Mouse (Mus musculus): Measurements from ENCODE around the gene Lig1. TPM values are rescaled to one million over a fixed set of nuclear protein-coding genes. Genes with fewer than 3 reads are reported as not detected.

The Lig1 gene
- polyA plus RNA-seq, 1 experiment from 2014 or later = 135 TPM

DNA sequence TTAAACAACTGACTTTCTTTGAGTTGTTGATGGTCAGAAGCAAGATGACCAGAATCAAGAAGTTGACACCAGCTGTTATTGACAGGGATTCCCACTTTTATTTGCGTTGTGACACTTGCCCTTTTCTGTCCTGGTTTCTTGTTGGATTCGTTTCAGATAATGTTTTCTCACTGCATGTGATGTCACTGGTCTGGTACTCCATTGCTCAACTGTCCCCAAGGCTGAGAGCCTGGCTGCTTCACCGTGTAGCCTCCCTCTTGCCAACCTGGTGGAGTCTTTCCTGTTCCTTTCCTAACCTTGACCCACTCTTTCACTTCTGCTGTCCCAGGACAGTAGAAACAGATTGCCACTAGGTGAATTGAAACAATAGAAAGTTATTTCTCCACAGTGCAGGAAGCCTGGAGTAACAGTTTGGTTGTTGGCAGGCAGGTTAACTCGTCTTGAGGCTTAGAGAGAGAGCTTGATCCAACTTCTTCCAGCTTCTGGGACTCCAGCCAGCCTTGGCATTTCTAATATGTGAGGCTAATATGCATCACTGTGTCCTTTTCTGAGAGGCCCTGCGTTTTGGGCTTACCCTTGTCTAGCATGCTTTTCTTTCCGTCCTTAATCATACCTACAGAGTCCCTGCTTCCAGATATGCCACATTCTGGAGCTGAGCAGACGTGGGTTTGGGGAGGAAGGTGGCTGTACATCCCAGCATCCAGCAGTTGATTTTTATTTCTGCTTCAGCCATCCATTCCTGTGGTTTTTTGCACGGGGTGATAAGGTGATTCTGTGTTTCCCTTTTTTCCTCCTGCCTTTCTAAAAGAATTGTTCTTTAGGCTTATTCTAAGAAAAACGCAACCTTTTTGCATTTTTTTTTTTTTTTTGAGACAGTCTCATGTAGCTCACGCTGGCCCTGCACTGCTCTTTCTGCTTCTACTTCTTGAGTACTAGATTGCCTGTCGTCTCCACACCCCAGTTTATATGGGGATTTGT, 17.1 kb downstream of the Lig1 start:
- 87% methylated on average over 11 of the region's 11 CpGs for WGBS
- no peak overlapping the region for H3K27ac ChIP-seq (ENCODE audit: low read depth)
- no peak overlapping the region for H3K4me3 ChIP-seq (ENCODE audit: low read depth, low read length)
- H3K36me3 ChIP-seq (ENCODE audit: insufficient read depth) = peaks cover 94% of the 10 kb centered on the region
- no peaks in the 10 kb centered on the region for H3K27me3 ChIP-seq (ENCODE audit: insufficient read depth, low read length)
- no peaks in the 10 kb centered on the region for H3K9me3 ChIP-seq (ENCODE audit: low read depth, low read length)
- DNase-seq (no peak), ATAC-seq (ENCODE audit: insufficient read depth) (no peak)
- no peak for TF ChIP-seq CTCF (IDR thresholded peaks at IDR 0.05; ENCODE audit: low read depth)
- no peaks in the 10 kb centered on the region for H3K4me1 ChIP-seq (ENCODE audit: insufficient read depth)
- H3K4me2 ChIP-seq = no peak overlapping the region
- no peak overlapping the region for H3K9ac ChIP-seq

DNA sequence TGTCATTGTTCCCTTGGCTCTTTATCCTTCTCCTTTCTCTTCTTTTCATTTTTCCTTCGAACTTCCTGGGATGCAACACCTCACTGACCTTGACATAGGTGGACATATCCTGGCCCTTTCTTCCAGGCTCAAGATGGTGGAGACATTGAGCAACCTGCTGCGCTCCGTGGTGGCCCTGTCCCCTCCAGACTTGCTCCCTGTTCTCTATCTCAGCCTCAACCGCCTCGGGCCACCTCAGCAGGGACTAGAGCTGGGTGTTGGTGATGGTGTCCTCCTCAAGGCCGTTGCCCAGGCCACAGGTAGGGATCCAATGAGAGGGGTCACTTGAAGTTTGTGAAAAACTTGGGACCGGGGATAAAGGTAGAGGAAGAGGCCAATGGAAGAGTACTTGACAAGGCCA, 18.2 kb downstream of the Lig1 start:
- peaks cover 96% of the 10 kb centered on the region for H3K36me3 ChIP-seq (ENCODE audit: insufficient read depth)
- TF ChIP-seq CTCF (IDR thresholded peaks at IDR 0.05; ENCODE audit: low read depth) = no peak
- no peak overlapping the region for H3K4me2 ChIP-seq
- no peaks in the 10 kb centered on the region for H3K27me3 ChIP-seq (ENCODE audit: insufficient read depth, low read length)
- H3K4me3 ChIP-seq (ENCODE audit: low read depth, low read length) = no peak overlapping the region
- H3K9ac ChIP-seq = no peak overlapping the region
- no peak for DNase-seq
- no peaks in the 10 kb centered on the region for H3K4me1 ChIP-seq (ENCODE audit: insufficient read depth)
- no peak for ATAC-seq (ENCODE audit: insufficient read depth)
- H3K27ac ChIP-seq (ENCODE audit: low read depth) = no peak overlapping the region
- no peaks in the 10 kb centered on the region for H3K9me3 ChIP-seq (ENCODE audit: low read depth, low read length)
- WGBS = 90% methylated on average over 7 of the region's 7 CpGs

DNA sequence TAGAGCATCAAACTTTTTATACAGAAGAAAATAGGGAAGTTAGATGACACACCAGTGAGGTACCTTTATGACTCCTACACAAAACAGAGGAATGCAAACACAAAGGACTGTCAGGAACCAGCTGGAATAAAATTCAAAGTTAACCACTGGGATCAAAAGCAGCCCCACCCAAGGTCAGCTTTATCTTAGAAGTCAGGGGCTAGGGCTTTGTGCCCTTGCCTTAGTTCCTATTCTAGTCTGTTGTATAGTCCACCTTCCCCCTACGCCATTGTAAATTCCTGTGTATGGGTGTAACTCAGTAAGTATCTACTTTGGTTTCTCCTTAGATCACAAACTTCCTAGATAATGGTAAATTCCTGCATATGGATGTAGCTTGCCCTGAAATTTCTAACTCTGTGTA, 20.6 kb downstream of the Lig1 start:
- Histone ChIP-seq H3K27ac (ENCODE audit: low read depth) (no peak overlapping the region), H3K4me1 (ENCODE audit: insufficient read depth) (no peaks in the 10 kb centered on the region), H3K36me3 (ENCODE audit: insufficient read depth) (peaks cover 97% of the 10 kb centered on the region), H3K9me3 (ENCODE audit: low read depth, low read length) (no peaks in the 10 kb centered on the region), H3K27me3 (ENCODE audit: insufficient read depth, low read length) (no peaks in the 10 kb centered on the region), H3K9ac (no peak overlapping the region), H3K4me3 (ENCODE audit: low read depth, low read length) (no peak overlapping the region), H3K4me2 (no peak overlapping the region)
- DNase-seq (no peak), ATAC-seq (ENCODE audit: insufficient read depth) (no peak)
- no peak for TF ChIP-seq CTCF (IDR thresholded peaks at IDR 0.05; ENCODE audit: low read depth)
- 82% methylated on average over 1 of the region's 1 CpGs for WGBS

DNA sequence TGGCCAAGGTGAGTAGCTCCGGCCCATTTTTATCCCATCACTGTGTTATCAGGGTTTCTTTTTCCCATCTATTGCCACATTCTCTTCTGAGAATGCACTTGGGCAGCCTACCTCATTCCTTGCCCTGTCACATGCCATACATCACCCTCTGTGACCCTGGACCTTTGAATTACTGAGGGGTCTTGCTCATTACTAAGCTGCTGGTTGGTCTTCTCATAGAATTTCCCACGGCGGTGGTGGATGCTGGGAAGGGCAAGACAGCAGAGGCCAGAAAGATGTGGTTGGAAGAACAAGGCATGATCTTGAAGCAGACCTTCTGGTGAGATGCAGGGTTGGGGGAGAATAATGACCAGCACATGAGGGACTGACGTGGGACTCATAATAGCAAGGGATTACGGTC, 21.7 kb downstream of the Lig1 start:
- TF ChIP-seq CTCF (IDR thresholded peaks at IDR 0.05; ENCODE audit: low read depth) = no peak
- Histone ChIP-seq H3K4me1 (ENCODE audit: insufficient read depth) (no peaks in the 10 kb centered on the region), H3K9me3 (ENCODE audit: low read depth, low read length) (no peaks in the 10 kb centered on the region), H3K4me2 (no peak overlapping the region), H3K27me3 (ENCODE audit: insufficient read depth, low read length) (no peaks in the 10 kb centered on the region), H3K4me3 (ENCODE audit: low read depth, low read length) (no peak overlapping the region), H3K27ac (ENCODE audit: low read depth) (no peak overlapping the region), H3K36me3 (ENCODE audit: insufficient read depth) (peaks cover 98% of the 10 kb centered on the region), H3K9ac (no peak overlapping the region)
- ATAC-seq (ENCODE audit: insufficient read depth) (no peak), DNase-seq (no peak)
- 91% methylated on average over 5 of the region's 5 CpGs for WGBS

DNA sequence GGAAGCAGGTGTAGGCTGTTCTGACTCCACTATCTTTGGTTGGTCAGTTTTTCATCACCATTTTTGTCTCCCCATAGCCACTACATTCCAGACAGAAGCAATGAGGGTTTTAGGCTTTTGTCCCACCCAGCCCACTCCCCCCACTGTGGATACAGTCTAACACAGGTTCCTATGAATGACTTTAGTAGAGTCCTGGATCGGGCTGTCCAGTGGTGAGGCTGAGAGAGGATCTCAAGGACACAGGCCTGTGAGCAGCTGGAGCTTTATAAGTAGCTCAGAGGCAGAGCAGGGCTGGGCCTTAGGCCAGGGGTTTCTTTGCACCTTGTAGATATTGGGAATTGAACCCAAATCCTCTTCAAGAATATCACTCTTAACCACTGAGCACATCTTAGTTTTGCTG, 24.6 kb downstream of the Lig1 start:
- 88% methylated on average over 1 of the region's 1 CpGs for WGBS
- no peak overlapping the region for H3K4me2 ChIP-seq
- no peaks in the 10 kb centered on the region for H3K9me3 ChIP-seq (ENCODE audit: low read depth, low read length)
- no peak overlapping the region for H3K4me3 ChIP-seq (ENCODE audit: low read depth, low read length)
- TF ChIP-seq CTCF (IDR thresholded peaks at IDR 0.05; ENCODE audit: low read depth) = no peak
- no peaks in the 10 kb centered on the region for H3K27me3 ChIP-seq (ENCODE audit: insufficient read depth, low read length)
- no peak overlapping the region for H3K27ac ChIP-seq (ENCODE audit: low read depth)
- H3K9ac ChIP-seq = no peak overlapping the region
- ATAC-seq (ENCODE audit: insufficient read depth) (no peak), DNase-seq (no peak)
- peaks cover 98% of the 10 kb centered on the region for H3K36me3 ChIP-seq (ENCODE audit: insufficient read depth)
- no peaks in the 10 kb centered on the region for H3K4me1 ChIP-seq (ENCODE audit: insufficient read depth)

DNA sequence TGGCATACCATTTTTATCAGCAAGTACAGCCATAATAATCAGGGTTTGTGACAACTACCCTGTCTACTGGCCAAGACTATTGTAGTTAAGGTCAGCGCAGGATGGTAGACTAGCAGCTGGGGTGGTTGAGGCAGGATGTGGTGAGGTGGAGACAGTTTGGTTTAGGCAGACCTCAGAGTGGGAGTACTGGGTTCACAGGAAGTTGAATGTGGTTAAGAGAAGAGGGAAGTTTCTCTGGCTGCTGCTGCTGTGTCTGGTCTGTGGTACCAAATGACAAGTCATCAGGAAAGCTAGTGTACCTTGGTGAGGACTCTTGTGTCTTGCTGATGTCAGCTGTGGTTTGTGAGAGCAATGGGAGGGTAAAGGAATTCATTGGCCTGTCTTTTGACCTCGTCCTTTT, 25.7 kb downstream of the Lig1 start:
- no peak overlapping the region for H3K4me2 ChIP-seq
- H3K4me3 ChIP-seq (ENCODE audit: low read depth, low read length) = no peak overlapping the region
- no peaks in the 10 kb centered on the region for H3K9me3 ChIP-seq (ENCODE audit: low read depth, low read length)
- peaks cover 98% of the 10 kb centered on the region for H3K36me3 ChIP-seq (ENCODE audit: insufficient read depth)
- ATAC-seq (ENCODE audit: insufficient read depth) = no peak
- TF ChIP-seq CTCF (IDR thresholded peaks at IDR 0.05; ENCODE audit: low read depth) = no peak
- no peak overlapping the region for H3K9ac ChIP-seq
- H3K4me1 ChIP-seq (ENCODE audit: insufficient read depth) = no peaks in the 10 kb centered on the region
- DNase-seq = no peak
- H3K27ac ChIP-seq (ENCODE audit: low read depth) = no peak overlapping the region
- WGBS = 84% methylated on average over 2 of the region's 2 CpGs
- no peaks in the 10 kb centered on the region for H3K27me3 ChIP-seq (ENCODE audit: insufficient read depth, low read length)

DNA sequence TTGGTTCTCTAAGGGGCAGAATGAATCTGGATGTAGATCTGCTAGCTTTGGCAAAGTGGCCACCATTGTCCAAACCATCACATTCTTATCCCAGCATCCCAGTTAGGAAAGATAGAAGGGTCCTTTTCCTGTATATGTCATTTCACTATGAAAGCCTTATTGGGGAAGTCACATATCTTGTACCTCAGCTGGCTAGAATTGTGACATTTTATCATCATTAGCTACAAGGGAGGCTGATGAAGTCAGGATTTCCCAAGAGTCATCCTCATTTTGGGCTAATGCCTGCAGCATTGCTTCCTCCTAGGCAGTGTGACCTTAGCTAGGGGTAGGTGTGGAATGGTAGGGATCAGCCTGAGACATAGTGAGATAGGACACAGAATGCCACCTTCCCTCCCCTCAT, 26.3 kb downstream of the Lig1 start:
- no peak for TF ChIP-seq CTCF (IDR thresholded peaks at IDR 0.05; ENCODE audit: low read depth)
- peaks cover 98% of the 10 kb centered on the region for H3K36me3 ChIP-seq (ENCODE audit: insufficient read depth)
- H3K27me3 ChIP-seq (ENCODE audit: insufficient read depth, low read length) = no peaks in the 10 kb centered on the region
- H3K4me2 ChIP-seq = no peak overlapping the region
- H3K27ac ChIP-seq (ENCODE audit: low read depth) = no peak overlapping the region
- ATAC-seq (ENCODE audit: insufficient read depth) (no peak), DNase-seq (no peak)
- H3K4me1 ChIP-seq (ENCODE audit: insufficient read depth) = no peaks in the 10 kb centered on the region
- H3K4me3 ChIP-seq (ENCODE audit: low read depth, low read length) = no peak overlapping the region
- H3K9me3 ChIP-seq (ENCODE audit: low read depth, low read length) = no peaks in the 10 kb centered on the region
- no peak overlapping the region for H3K9ac ChIP-seq

Measured in lung, embryonic 14.5 days (tissue).